Mouse (Mus musculus) stomach, postnatal 0 days (tissue): ENCODE results near the gene Galnt10. TPM values are rescaled to one million over a fixed set of nuclear protein-coding genes. Genes with fewer than 3 reads are reported as not detected.
"Not testable (repeated sequence)": the region's sequence is repeated elsewhere in the genome, so short reads cannot be mapped to it uniquely, and the experiment has no call there.

Experiments used
- ATAC-seq: fragments of 200-750 bp; cut with Nextera tagmentation; 2 replicates; pipeline ENCODE4 v1.8.0; 2017; ENCODE audit not compliant: low FRiP score, low TSS enrichment
- DNase-seq: peaks from one replicate; pipeline ENCODE4 v3.0.0-alpha.2; 2016; ENCODE audit warnings: low spot score
- H3K27ac ChIP-seq: fragments of 300-500 bp; sonication (generic); replicated peaks from 2 replicates; pipeline ENCODE4 v1.5.1; 2014; ENCODE audit warnings: mild to moderate bottlenecking, control low read depth
- H3K27me3 ChIP-seq: fragments of 300-500 bp; sonication (generic); 2 replicates; pipeline ENCODE4 v1.6.1; 2014; ENCODE audit warnings: low read length; ENCODE audit not compliant: control insufficient read depth, insufficient read depth
- H3K36me3 ChIP-seq: fragments of 300-500 bp; sonication (generic); 2 replicates; pipeline ENCODE4 v1.6.1; 2014; ENCODE audit warnings: low read length, mixed read lengths; ENCODE audit not compliant: control insufficient read depth, insufficient read depth
- H3K4me1 ChIP-seq: fragments of 300-500 bp; sonication (generic); replicated peaks from 2 replicates; pipeline ENCODE4 v1.6.1; 2014; ENCODE audit warnings: antibody characterized with exemption; ENCODE audit not compliant: control insufficient read depth, insufficient read depth
- H3K4me2 ChIP-seq: fragments of 300-500 bp; sonication (generic); replicated peaks from 2 replicates; pipeline ENCODE4 v1.6.1; 2014; ENCODE audit warnings: low read depth, mild to moderate bottlenecking, control low read depth, moderate library complexity
- H3K4me3 ChIP-seq: fragments of 300-500 bp; sonication (generic); 2 replicates; pipeline ENCODE4 v1.5.1; 2014; ENCODE audit warnings: low read depth, low read length, control low read depth
- H3K9ac ChIP-seq: fragments of 300-500 bp; sonication (generic); 2 replicates; pipeline ENCODE4 v1.6.1; 2014; ENCODE audit warnings: mild to moderate bottlenecking, low read length, control low read depth, mixed read lengths
- H3K9me3 ChIP-seq: fragments of 300-500 bp; sonication (generic); 2 replicates; pipeline ENCODE4 v1.6.1; 2016; ENCODE audit warnings: low read length; ENCODE audit not compliant: control insufficient read depth
- CTCF ChIP-seq: IDR thresholded peaks from 2 replicates; pipeline ENCODE4 v1.5.1; 2016; ENCODE audit warnings: antibody characterized with exemption, low read depth, mild to moderate bottlenecking, moderate library complexity
- EP300 ChIP-seq: optimal IDR thresholded peaks from 2 replicates; pipeline ENCODE3; 2016; ENCODE audit warnings: antibody characterized with exemption
- WGBS: fragments of 180-500 bp; shearing (Covaris S2); extraction: QIAGEN DNeasy Blood & Tissue Kit; methylation state at CpG from one replicate; pipeline ENCODE4 v1.1.7; 2014; 5-methylcytosine and 5-hydroxymethylcytosine counted together
- polyA plus RNA-seq: library from polyadenylated mRNA; unstranded; fragments of >200 nt; fragmentation: Nextera tagmentation; extraction: Ambion mirVana; gene quantifications from 2 replicates; pipeline ENCODE4 v1.2.1, GENCODE M21; 2015

The Galnt10 gene
- polyA plus RNA-seq, 1 experiment from 2014 or later: 8.8 TPM

GRCm38 (mm10) chr11:57819999-57820581 is 174.8 kb downstream of the Galnt10 start:
- Histone ChIP-seq H3K4me2 (no peak overlapping the region), H3K27me3 (no peaks in the 10 kb centered on the region), H3K4me3 (no peak overlapping the region), H3K27ac (no peak overlapping the region), H3K9me3 (no peaks in the 10 kb centered on the region), H3K36me3 (no peaks in the 10 kb centered on the region), H3K4me1 (no peaks in the 10 kb centered on the region), H3K9ac (no peak overlapping the region)
- TF ChIP-seq EP300: no peak
- peak; percentile 97 for TF ChIP-seq CTCF
- 26% methylated on average over 9 of the region's 9 CpGs for WGBS
- peak; percentile 87 for DNase-seq
- peak; percentile 46; the same call in 1 of the 2 replicates for ATAC-seq

- ATAC-seq, H3K9ac ChIP-seq, H3K9me3 ChIP-seq, H3K4me2 ChIP-seq, DNase-seq, H3K4me1 ChIP-seq, H3K27me3 ChIP-seq, H3K4me3 ChIP-seq, H3K36me3 ChIP-seq, H3K27ac ChIP-seq: not testable (repeated sequence)
- 97% methylated on average over 2 of the region's 2 CpGs for WGBS
These were observed 177.9 kb downstream of the Galnt10 start for GRCm38 (mm10) chr11:57823159-57823558.

GRCm38 (mm10) chr11:57823714-57824113 is 178.5 kb downstream of the Galnt10 start:
- DNase-seq (no peak), ATAC-seq (no peak)
- 75% methylated on average over 7 of the region's 7 CpGs for WGBS
- H3K9ac ChIP-seq: no peak overlapping the region
- no peak overlapping the region for H3K4me3 ChIP-seq
- H3K27me3 ChIP-seq: peaks cover 5% of the 10 kb centered on the region; the same call in 1 of the 2 replicates
- H3K36me3 ChIP-seq: no peaks in the 10 kb centered on the region
- H3K9me3 ChIP-seq: no peaks in the 10 kb centered on the region
- TF ChIP-seq CTCF: no peak
- TF ChIP-seq EP300: no peak
- peaks cover 6% of the 10 kb centered on the region; the same call in 1 of the 2 replicates for H3K4me1 ChIP-seq
- no peak overlapping the region for H3K4me2 ChIP-seq
- H3K27ac ChIP-seq: no peak overlapping the region

GRCm38 (mm10) chr11:57825234-57825633 is 180.0 kb downstream of the Galnt10 start:
- ATAC-seq, H3K27ac ChIP-seq, H3K36me3 ChIP-seq, H3K9me3 ChIP-seq, H3K4me3 ChIP-seq, H3K9ac ChIP-seq, H3K4me2 ChIP-seq, DNase-seq: not testable (repeated sequence)
- Histone ChIP-seq H3K4me1 (peaks cover 11% of the 10 kb centered on the region; the same call in 1 of the 2 replicates), H3K27me3 (peaks cover 14% of the 10 kb centered on the region; the same call in 1 of the 2 replicates)
- 55% methylated on average over 11 of the region's 11 CpGs for WGBS

DNA sequence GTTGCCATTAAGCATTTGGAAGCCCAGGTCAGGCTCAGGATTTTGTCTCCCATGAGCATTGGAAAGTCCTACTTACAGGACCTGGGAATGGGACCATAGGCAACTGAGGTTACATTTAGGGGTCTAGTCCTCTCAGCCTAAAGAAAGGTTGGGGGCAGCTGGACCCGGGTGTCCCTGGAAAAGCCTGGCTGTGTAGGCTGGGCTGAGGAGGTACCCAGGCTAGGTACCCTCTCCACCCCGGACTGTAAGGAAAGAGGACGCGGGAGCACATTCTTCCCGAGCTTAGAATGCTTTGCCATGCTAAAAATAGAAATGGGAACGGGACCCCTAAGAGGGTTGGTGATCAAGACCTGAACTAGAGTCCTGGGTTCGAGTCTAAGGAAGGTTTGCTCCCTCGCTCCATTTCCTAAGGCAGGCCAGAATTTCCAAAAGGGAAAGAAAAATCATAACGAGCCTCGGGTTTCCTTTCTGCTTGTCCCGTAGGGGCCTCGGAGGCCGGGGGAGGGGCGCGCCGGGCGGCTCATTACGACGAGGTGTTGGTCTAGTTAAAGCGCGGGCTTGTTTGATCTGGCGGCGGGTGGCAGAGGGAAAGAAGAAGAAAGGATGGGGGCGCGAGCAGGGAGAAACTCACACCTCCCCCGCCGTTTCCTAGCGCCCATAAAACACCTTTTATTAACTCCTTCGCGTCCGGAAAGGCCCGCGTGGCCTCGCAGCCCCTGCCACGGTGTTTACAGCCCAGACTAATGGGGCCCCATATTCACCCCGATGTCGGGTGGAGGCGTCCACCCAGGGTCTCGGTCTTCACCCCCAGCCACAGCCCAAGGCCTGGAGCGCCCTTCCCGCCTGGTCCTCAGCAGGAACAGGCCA is 182.0 kb downstream of the Galnt10 start:
- Histone ChIP-seq H3K36me3 (no peaks in the 10 kb centered on the region), H3K4me2 (peak overlapping the region; percentile 58), H3K4me1 (peaks cover 11% of the 10 kb centered on the region; the same call in 1 of the 2 replicates), H3K4me3 (peak overlapping the region; percentile 34), H3K27me3 (peaks cover 17% of the 10 kb centered on the region; the same call in 1 of the 2 replicates), H3K27ac (no peak overlapping the region), H3K9me3 (no peaks in the 10 kb centered on the region), H3K9ac (peak overlapping the region; percentile 35; the same call in 1 of the 2 replicates)
- DNase-seq (no peak), ATAC-seq (no peak)
- TF ChIP-seq EP300: no peak
- TF ChIP-seq CTCF: no peak
- 5% methylated on average over 41 of the region's 41 CpGs for WGBS
